Mouse (Mus musculus) adrenal gland, adult 2 months (tissue): ENCODE results near the gene Hoxa13. TPM values are rescaled to one million over a fixed set of nuclear protein-coding genes. Genes with fewer than 3 reads are reported as not detected.

ENCODE experiments used
- DNase-seq: peaks from one replicate; pipeline ENCODE4 v3.0.0; 2021
- polyA plus RNA-seq: library from polyadenylated mRNA; depleted of rRNA; stranded (reverse); fragments of >200 nt; gene quantifications from 2 replicates; pipeline ENCODE4 v1.2.3, GENCODE M21; 2012
- total RNA-seq, 2 experiments: library from RNA; stranded (reverse); gene quantifications; 2 replicates each; pipeline ENCODE4 v1.2.3; 2021

The Hoxa13 gene
- total and polyA plus RNA-seq, 3 experiments: not detected

DNA sequence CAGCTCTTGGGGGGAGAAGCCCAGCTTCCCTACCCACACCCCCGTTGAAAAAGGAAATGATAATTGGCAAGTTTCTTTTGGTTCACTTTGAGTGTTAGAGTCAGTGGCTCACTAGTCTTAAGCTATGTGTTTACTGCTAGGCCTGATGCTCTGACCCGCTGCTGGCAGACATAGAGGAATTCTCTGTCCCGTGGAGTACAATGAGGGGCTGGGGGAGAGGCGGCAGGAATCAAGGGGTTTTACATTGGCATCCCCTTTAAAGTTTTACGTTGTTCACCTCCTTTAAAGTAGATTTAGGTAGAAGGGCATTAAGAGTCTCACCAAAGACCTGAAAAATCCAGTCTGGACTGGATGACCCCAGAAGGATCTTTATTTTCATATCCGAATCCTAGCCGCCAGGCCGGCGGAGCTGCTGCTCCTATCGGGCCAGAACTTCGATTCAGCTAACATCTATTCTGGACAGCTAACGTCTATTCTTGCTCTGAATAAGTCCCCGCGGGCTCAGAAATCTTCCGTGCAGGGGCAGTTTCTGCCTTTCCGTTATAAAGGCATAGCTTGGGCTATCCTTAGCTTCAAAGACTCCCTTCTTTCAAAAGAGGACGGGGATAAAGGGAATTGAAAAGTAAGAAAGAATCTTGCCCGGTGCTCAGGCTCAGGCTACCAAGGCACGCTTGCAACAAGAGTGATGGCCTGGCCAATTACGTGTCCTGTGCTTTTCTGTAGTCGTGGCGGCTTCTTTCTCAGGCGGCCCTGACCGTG lies 8.5 kb downstream of the Hoxa13 start:
- DNase-seq: no peak

- DNase-seq: no peak
These were observed 9.4 kb downstream of the Hoxa13 start for GRCm38 (mm10) chr6:52251177-52251879.

DNA sequence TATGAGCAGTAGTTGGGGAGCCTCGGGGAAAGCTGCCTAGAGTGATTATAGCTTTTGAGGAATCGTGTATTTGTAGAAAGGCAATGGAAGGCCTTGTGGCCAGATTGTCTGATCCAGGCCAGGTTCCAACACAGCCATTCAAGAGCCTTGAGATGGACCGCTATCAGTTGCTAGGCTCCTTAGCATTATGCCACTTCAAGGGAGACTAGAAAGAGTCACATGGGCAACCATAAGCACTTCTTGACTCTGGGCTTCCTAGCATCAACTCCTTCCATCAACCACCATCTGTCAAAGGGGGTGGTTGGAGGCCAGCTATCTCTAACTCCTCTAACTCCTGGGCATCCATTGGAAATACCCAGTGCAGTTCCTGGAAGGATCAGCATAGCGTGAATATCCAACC lies 10.9 kb downstream of the Hoxa13 start:
- DNase-seq: no peak

GRCm38 (mm10) chr6:52249415-52249738 lies 11.3 kb downstream of the Hoxa13 start:
- no peak for DNase-seq

- no peak for DNase-seq
These were observed 11.9 kb downstream of the Hoxa13 start for GRCm38 (mm10) chr6:52248638-52249414.

- DNase-seq: no peak
These were observed 12.7 kb downstream of the Hoxa13 start for GRCm38 (mm10) chr6:52247766-52248637.

DNA sequence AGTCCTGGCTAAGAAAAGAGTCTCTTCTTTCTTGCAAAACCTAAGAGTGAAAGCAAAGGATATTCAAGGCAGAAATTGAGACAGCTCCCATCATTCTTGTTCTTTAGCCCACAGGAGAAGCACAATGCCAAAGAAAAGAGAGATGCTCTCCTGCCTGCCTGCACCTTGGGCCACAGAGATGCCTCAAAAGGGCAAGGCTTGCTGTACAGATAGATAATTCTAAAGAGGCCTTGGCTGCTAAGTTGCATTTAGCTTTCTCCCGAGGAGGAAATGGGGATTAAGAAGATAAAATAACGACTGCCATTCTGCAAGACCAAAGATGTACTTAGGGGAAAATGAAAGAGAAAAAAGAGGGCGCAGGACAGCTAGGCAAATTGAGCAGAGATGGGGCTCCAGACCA lies 13.8 kb downstream of the Hoxa13 start:
- no peak for DNase-seq

GRCm38 (mm10) chr6:52246403-52246803 lies 14.3 kb downstream of the Hoxa13 start:
- DNase-seq: no peak

DNA sequence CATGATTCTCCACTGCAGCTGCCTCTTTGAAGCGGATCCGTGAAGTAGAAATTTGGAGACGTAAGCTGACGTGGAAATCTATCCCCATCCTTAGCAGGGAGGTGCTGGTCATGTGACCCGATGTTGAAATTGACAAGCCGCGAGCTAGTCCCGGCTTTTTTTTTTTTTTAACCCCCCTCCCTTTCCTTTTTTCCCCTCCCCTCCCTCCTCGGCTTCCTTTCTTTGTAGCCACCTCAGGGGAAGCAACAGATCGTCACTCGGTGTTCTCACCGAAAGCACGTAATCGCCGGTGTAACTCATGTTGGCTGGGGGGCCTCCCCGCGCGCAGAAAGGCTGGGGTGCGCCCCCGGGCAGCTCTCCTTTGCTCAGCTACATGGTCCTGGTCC lies 14.9 kb downstream of the Hoxa13 start, which contains the start of gene Hoxa11:
Gene Hoxa11 (minus strand): TSS at position 54 of the 386 bp plus-strand sequence.
- DNase-seq: no peak

DNA sequence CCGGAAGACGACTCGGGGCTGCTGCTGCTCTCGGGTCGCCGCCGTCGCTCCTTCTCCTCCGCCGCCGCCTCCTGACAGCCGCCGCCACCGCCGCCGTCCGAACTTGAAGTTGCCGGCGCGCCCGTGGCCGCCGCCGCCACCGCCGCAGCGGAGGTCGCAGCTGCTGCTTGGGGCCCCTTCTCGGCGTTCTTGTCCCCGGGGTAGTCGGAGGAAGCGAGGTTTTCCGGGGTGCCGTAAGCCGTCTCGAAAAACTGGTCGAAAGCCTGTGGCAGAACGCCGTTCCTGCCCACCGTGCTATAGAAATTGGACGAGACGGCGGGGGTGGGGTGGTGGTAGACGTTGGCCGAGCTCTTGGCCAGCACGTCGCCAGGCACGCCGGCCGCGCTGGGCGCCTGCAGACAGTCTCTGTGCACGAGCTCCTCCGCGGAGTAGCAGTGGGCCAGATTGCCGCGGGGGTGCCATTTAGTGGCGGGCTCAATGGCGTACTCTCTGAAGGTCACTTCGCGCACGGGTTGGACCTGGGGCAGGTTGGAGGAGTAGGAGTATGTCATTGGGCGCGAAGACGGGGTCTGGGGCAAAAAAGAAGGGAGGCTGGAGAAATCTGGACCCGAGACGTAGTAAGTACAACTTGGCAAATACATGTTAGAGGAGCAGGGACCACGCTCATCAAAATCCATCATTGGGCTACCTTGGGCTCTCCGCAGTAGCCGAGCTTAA lies 15.5 kb downstream of the Hoxa13 start:
- DNase-seq: no peak

DNA sequence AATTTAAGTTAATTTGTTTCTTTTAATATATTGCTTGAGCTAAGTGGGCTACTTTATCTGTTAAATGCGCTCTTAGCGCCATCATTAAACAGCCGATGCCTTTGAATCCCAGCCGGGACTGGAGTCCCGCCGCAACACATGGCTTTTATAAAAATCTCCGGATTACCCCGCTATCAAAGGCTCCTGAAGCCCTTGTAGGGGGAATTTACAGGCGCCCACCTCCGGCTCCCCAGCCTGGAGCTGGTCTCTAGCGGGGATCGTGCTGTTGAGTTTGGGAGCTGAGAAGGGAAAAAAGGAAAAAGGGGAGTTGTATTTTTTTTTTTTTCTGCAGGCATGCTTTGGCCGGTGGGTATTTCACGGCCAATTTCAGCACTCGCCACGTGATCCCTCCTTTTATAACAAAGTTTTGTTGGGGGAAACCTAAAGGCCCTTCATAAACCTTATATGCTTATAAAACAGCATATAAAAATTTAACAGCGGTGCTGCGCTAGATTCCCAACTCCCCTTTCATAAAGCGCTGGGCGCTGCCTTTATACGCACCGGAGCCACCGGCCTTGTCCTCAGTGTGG lies 16.1 kb downstream of the Hoxa13 start:
- DNase-seq: no peak

DNA sequence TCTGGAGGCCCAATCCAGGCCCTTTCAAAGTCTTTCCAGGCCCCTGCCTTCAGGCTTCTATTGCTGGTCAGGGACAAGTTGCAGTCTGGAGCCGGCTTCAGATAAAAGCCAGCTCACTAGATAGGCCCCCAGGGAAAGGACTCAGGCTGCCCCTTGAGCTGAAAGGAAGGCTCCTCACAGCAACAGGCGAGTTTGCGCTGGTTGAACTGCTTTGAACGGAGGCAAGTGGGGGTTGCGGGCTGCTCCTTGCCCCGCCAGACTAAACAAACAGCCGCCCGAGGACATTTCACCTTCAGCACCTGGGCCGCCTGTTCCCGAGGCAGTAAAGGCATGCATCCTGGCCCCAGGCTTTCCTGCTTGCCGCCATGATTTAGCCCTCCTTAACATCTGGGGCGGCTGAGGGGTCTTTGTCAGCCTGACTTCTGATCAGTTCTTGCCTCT lies 17.0 kb downstream of the Hoxa13 start:
- no peak for DNase-seq

- no peak for DNase-seq
These were observed 17.8 kb downstream of the Hoxa13 start for GRCm38 (mm10) chr6:52242801-52243332.

- no peak for DNase-seq
These were observed 19.6 kb downstream of the Hoxa13 start for GRCm38 (mm10) chr6:52241001-52241621.

GRCm38 (mm10) chr6:52240389-52241000 lies 20.2 kb downstream of the Hoxa13 start, which contains the start of gene Hoxa10:
Gene Hoxa10, minus strand, starts transcription at chr6:52240854.
- DNase-seq: peak; percentile 82

- no peak for DNase-seq
These were observed 20.9 kb downstream of the Hoxa13 start for GRCm38 (mm10) chr6:52239625-52240388.

GRCm38 (mm10) chr6:52238976-52239375 lies 21.7 kb downstream of the Hoxa13 start:
- DNase-seq: no peak

DNA sequence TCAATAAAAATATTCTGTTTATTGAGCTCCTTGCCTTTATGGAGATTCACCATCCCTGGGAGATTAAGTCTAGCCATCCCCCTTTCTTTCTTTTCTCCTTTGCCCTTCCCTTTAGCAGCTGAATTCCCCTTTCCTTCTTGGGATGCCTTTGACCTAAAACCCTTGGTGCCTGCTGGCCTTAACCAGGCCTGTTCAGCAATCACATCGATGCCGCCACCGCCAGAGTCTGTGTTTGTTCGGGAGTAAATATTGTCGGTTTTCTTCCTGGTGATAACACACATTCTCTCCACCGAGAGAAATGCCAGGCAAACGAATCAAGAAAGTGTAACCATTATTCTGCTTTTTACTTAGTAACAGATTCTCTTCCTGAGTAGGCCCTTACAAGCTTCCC lies 22.5 kb downstream of the Hoxa13 start:
- DNase-seq: no peak
